Mouse (Mus musculus) heart, adult 2 months (tissue): ENCODE data around the gene Abhd6.

Experiments used
- CTCF ChIP-seq: fragments of 200-600 bp; IDR thresholded peaks from 2 replicates; pipeline ENCODE4 v1.8.1; 2022; ENCODE audit warnings: antibody characterized with exemption, mild to moderate bottlenecking, moderate library complexity
- POLR2A ChIP-seq: fragments of 200-500 bp; IDR thresholded peaks from 2 replicates; pipeline ENCODE4 v1.6.1; 2011; ENCODE audit warnings: mild to moderate bottlenecking, low read depth, low read length, control low read depth; ENCODE audit not compliant: insufficient read depth

GRCm38 (mm10) chr14:8024469-8024868 is 21.8 kb downstream of the Abhd6 start:
- TF ChIP-seq CTCF: no peak
- no peak for TF ChIP-seq POLR2A
